Mouse (Mus musculus): Measurements from ENCODE around the gene Tmprss13.
A peak's percentile ranks its signal among the peaks of the same experiment; 100 is the strongest.

Gene Tmprss13

DNA sequence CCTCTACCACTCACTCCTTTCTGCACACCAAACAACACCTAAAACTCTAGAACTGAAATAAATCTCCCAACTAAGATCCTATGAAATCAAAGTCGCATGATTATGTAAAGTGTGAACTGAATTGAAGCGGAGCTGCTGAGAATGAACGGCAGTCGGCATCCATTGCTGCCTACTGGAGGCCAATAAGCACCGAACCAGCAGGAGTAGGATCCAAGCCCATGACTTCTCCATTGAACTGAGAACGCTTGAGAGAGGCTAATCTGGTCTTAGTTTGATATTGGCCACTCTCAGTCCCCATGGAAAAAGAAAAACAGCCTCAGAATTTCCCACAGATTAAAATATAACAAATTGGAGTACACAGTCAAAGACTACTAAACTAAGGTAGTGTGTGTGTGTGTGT lies 65.0 kb downstream of the Tmprss13 start:
- DNase-seq (ENCODE audit: low spot score), result no peak

DNA sequence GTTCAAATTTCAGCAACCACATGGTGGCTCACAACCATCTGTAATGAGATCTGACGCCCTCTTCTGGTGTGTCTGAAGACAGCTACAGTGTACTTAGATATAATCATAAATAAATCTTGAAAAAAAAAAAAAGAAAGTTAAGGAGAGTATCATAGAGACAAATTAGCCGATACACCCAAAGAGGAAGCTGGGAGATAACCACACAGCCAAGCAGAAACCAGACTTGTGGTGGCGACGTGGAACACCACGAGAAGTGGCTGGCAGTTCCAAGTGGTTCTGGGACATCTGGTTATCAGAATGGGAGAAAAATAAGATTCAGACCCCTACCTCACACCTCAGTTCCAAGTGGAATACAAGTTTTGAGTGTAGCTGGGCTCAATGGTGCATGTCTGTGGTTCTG lies 67.8 kb downstream of the Tmprss13 start:
- no peak for DNase-seq (ENCODE audit: low spot score)

DNA sequence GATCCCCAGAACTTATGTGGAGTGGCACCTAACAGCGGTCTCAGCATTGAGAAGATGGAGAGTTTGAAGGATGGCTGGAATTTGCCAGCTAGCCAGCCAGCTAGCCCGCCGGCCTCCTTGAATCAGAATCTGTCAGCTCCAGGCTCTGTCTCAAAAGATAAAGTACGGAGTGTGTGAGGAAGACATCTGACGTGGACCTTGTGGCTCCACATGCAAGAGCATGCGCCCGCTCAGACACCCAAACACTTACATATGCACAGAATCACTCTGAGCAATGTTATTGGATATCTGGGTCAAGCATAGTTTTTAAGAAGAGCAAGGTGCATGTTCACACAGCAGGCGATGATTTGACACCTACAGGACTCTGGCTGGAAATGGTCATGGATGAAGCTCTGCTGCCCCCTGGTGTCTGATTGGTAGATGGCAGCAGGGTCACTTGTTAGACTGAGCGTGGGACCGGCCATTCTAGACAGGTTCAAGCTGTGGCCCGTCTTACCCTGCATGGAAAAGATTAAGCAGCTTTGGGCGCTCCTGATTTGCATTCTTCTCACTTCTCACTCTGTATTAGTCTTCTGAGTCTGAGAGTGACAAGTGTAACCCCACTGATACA lies 69.6 kb downstream of the Tmprss13 start:
- peak; percentile 62 for DNase-seq (ENCODE audit: low spot score)

DNA sequence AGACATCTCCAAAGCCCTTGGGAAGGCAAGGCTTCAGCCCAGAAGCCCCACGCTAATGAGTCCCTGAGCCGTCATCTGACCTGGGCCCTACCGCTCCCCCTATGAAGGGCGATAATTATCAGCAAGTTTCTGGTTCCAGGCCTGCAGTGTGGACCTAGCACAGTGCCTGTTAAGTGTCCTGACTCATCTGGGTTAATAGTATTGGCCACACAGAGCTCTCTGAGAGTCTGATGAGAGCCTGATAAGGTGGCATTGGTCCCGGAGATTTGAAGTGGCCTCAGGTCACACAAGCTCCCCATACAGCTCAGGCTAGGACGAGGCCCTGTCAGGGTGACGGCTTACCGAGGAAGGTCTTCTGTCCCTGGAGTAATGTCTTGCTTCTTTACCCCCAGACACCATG lies 70.7 kb downstream of the Tmprss13 start:
- no peak for DNase-seq (ENCODE audit: low spot score)

DNA sequence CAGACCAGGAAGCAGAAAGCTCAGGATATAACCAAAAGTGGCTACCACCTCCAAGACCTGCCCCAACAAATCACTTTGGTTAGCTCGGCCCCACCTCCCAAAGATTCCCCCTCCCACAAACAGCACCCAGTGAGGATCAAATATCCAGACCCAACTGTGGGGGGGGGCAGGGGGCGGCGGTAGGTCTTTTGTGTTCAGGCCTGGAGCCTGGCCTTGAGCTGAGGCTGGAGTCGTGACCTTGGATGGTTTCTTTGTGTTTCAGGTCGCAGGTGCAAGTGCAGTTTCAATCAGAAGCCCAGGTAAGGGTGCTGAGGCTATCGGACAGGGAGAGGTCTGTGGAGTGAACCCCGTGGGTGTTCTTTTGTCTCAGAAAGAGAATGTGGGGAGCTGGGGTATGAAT lies 72.4 kb downstream of the Tmprss13 start:
- no peak for DNase-seq (ENCODE audit: low spot score)

DNA sequence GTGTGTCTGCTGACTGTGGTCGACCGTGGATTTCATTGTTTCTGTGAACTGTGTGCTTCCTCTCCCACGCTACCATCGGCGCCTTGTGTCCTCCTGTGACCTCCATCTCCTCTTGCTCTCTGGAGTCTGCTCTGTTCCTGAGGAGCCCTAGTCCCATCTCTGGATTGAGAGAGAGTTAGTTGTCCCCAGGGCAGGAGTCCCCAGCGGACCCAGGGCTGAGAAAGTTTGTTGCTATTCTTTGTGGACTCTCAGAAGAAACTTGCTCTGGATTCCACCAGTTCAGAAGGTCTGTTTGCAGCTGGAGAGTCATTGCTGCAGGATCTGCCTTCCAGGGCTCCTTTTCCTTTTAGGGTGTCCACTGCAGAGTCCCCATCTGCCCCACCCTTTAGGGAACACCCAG lies 76.3 kb downstream of the Tmprss13 start:
- no peak for DNase-seq (ENCODE audit: low spot score)

DNA sequence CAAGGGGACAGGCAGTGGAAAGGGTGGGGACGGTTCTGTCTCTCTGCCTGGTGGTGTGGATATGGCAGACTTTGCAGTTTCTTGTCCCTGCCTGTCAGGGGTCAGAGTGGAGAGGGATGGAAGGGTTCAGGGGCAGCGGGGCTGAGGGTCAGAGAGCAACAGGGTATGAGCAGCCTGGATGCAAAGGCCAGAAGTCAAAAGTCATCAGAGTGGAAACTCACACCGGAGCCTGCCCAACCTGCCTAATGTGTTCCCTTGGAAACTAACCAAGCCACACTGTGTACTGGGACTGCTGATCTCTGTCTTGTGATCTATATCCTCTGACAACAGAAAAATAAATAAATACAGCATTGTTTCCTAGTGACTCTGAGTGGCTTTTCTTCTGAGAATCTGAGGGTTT lies 76.9 kb downstream of the Tmprss13 start:
- no peak for DNase-seq (ENCODE audit: low spot score)

All from urinary bladder, postnatal 10 days (tissue).